ENCODE assay signal across 23 mouse cellular contexts in the genomic region with DNA sequence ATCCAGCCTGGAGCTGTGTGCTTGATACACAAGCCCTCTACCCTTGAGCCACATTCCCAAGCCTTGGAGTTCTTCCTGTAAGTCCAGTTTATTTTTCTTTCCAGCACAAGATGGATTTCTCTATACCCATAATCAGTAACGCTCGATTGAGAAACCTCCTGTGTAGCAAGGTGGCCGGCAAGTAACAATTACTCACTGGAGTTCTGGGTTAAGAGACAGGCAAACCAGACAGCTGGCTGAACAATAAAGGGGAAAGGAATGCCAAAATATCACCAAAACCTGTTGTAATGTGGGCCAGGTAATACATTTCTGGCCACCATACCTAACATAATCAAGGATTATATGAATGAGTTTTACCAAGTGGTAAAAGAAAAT.
"Had no signal": no experiment of that assay in that cellular context is flagged by ENCODE, and none has a peak within 500 bp of the region (broad histone marks: within the 10 kb centered on the region; RNA-seq: fewer than 3 reads in every experiment).

No protein-coding gene starts in this region.

- H3K36me3 ChIP-seq: kidney, embryonic 15.5 days; limb, embryonic 12.5 days; limb, embryonic 15.5 days; lung, embryonic 15.5 days; midbrain, embryonic 10.5 days; neural tube, embryonic 12.5 days; neural tube, embryonic 15.5 days; stomach, embryonic 15.5 days had no signal

- H3K4me2 ChIP-seq: kidney, embryonic 15.5 days; limb, embryonic 12.5 days; limb, embryonic 15.5 days; liver, embryonic 11.5 days; lung, embryonic 15.5 days; neural tube, embryonic 12.5 days; neural tube, embryonic 15.5 days; stomach, embryonic 15.5 days had no signal

- H3K4me3 ChIP-seq: kidney, embryonic 15.5 days; left cerebral cortex, adult 2 months; limb, embryonic 12.5 days; limb, embryonic 15.5 days; lung, embryonic 15.5 days; midbrain, embryonic 10.5 days; neural tube, embryonic 12.5 days; neural tube, embryonic 15.5 days; stomach, embryonic 15.5 days had no signal

- H3K27ac ChIP-seq: kidney, embryonic 15.5 days; left cerebral cortex, adult 2 months; limb, embryonic 12.5 days; limb, embryonic 15.5 days; liver, embryonic 14.5 days; lung, embryonic 15.5 days; midbrain, embryonic 10.5 days; neural tube, embryonic 12.5 days; neural tube, embryonic 15.5 days; stomach, embryonic 15.5 days had no signal

- DNase-seq: kidney, adult 11 months; kidney, adult 8-10 months; kidney, postnatal 25 days; layer of hippocampus, postnatal 36 days; left cerebral cortex, postnatal 4 days; liver, postnatal 0 days; lung, postnatal 10 days; midbrain, embryonic 14.5 days; retina, postnatal 1 day; right cerebral cortex, postnatal 25 days; spleen, adult 18-20 months; thymus, postnatal 25 days had no signal

- ATAC-seq: liver, postnatal 0 days had no signal

- H3K9ac ChIP-seq: kidney, embryonic 15.5 days; limb, embryonic 12.5 days; limb, embryonic 15.5 days; liver, embryonic 14.5 days; liver, postnatal 0 days; lung, embryonic 15.5 days; neural tube, embryonic 12.5 days; neural tube, embryonic 15.5 days; stomach, embryonic 15.5 days had no signal

- H3K4me1 ChIP-seq: kidney, embryonic 15.5 days; limb, embryonic 12.5 days; limb, embryonic 15.5 days; lung, embryonic 15.5 days; midbrain, embryonic 10.5 days; neural tube, embryonic 12.5 days; neural tube, embryonic 15.5 days; stomach, embryonic 15.5 days had no signal

- H3K27me3 ChIP-seq: kidney, embryonic 15.5 days; limb, embryonic 12.5 days; limb, embryonic 15.5 days; lung, embryonic 15.5 days; neural tube, embryonic 12.5 days; neural tube, embryonic 15.5 days; stomach, embryonic 15.5 days had no signal

- H3K9me3 ChIP-seq: kidney, embryonic 15.5 days; limb, embryonic 15.5 days; lung, embryonic 15.5 days; midbrain, embryonic 10.5 days; neural tube, embryonic 12.5 days; neural tube, embryonic 15.5 days; stomach, embryonic 15.5 days had no signal
